Mouse (Mus musculus): ENCODE measurements around the gene Cacna2d2. TPM values are rescaled to one million over a fixed set of nuclear protein-coding genes. Genes with fewer than 3 reads are reported as not detected.
A peak's percentile ranks its signal among the peaks of the same experiment; 100 is the strongest.
"Not testable (repeated sequence)": the region's sequence is repeated elsewhere in the genome, so short reads cannot be mapped to it uniquely, and the experiment has no call there.

Cacna2d2 gene
- polyA plus RNA-seq, 1 experiment from 2014 or later: 4.6 TPM

GRCm38 (mm10) chr9:107570016-107570415 lies 170.6 kb downstream of the Cacna2d2 start:
- no peak for ATAC-seq (ENCODE audit: low FRiP score)
- no peaks in the 10 kb centered on the region for H3K27me3 ChIP-seq
- no peaks in the 10 kb centered on the region for H3K9me3 ChIP-seq (replicated peaks)
- H3K4me3 ChIP-seq: peak overlapping the region; percentile 81
- peaks cover 46% of the 10 kb centered on the region for H3K36me3 ChIP-seq
- H3K4me2 ChIP-seq (replicated peaks): peak overlapping the region; percentile 93
- peak overlapping the region; percentile 95 for H3K9ac ChIP-seq
- H3K4me1 ChIP-seq: peaks cover 43% of the 10 kb centered on the region
- peak overlapping the region; percentile 87 for H3K27ac ChIP-seq
- 54% methylated on average over 13 of the region's 13 CpGs for whole genome bisulfite sequencing

- peaks cover 42% of the 10 kb centered on the region for H3K36me3 ChIP-seq
- H3K27me3 ChIP-seq: no peaks in the 10 kb centered on the region
- H3K4me3 ChIP-seq: peak overlapping the region; percentile 81
- peaks cover 43% of the 10 kb centered on the region for H3K4me1 ChIP-seq
- WGBS: 91% methylated on average over 21 of the region's 21 CpGs
- H3K27ac ChIP-seq: no peak overlapping the region
- peak overlapping the region; percentile 93 for H3K4me2 ChIP-seq (replicated peaks)
- no peak for ATAC-seq (ENCODE audit: low FRiP score)
- peak overlapping the region; percentile 95; the same call in 1 of the 2 replicates for H3K9ac ChIP-seq
- no peaks in the 10 kb centered on the region for H3K9me3 ChIP-seq (replicated peaks)
Measured at GRCm38 (mm10) chr9:107570845-107571244, 171.4 kb downstream of the Cacna2d2 start.

DNA sequence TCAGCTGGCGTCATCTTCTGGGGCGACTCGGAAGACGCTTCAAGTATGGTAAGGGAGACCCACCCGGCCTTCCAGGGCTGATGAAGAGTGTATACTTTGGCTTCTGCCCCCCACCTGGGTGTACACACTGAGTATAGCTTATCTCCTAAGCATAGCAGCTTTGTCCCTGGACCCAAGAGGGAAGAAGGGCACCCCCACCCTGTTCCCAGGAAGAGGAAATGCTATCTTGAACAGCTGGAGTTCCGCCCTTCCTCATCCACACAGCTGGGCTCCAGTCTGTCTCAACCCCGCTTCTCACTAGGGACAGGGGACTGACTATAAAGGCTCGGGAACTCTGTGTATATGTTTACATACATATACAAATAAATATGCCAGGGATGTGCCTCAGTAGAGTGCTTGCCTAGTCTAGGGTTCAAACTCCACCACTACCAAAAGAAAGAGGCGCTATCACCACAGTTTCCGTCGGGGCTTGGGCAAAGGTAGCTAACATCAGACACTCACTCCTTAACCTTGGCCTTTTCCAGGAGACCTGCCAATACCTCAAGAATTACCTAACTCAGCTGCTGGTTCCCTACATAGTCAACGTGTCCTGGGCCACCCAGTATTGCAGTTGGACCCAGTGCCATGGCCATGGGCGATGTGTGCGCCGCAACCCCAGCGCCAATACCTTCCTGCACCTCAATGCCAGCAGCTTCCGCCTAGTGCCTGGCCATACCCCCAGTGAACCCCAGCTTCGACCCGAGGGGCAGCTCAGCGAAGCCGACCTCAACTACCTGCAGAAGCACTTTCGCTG lies 172.3 kb downstream of the Cacna2d2 start:
- Histone ChIP-seq H3K27me3 (no peaks in the 10 kb centered on the region), H3K4me2 (replicated peaks) (peak overlapping the region; percentile 93), H3K4me3 (peak overlapping the region; percentile 81; the same call in 1 of the 2 replicates), H3K36me3 (peaks cover 42% of the 10 kb centered on the region), H3K9me3 (replicated peaks) (no peaks in the 10 kb centered on the region), H3K4me1 (peaks cover 47% of the 10 kb centered on the region), H3K9ac (0 out of 2 replicates have a peak overlapping the region, but pooled peaks have one; percentile 13), H3K27ac (no peak overlapping the region)
- no peak for ATAC-seq (ENCODE audit: low FRiP score)
- 94% methylated on average over 22 of the region's 22 CpGs for WGBS

DNA sequence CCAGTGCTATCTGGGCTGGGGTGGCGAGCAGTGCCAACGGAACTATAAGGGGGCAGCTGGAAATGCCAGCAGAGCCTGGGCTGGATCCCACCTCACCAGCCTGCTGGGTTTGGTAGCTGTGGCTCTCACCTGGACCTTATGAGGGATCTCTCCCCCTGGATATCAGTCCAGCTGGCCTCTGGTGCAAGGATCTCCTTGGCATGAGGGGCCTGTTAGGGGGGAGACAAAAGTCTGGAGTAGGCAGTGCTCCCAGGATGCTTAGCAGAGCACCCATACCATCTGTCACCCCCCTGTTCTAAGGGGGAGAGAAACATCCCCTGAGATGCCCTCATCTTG lies 172.9 kb downstream of the Cacna2d2 start:
- no peaks in the 10 kb centered on the region for H3K27me3 ChIP-seq
- peaks cover 42% of the 10 kb centered on the region for H3K36me3 ChIP-seq
- no peak overlapping the region for H3K9ac ChIP-seq
- no peak overlapping the region for H3K4me3 ChIP-seq
- H3K4me2 ChIP-seq (replicated peaks): no peak overlapping the region
- peaks cover 49% of the 10 kb centered on the region for H3K4me1 ChIP-seq
- 97% methylated on average over 2 of the region's 2 CpGs for WGBS
- no peaks in the 10 kb centered on the region for H3K9me3 ChIP-seq (replicated peaks)
- H3K27ac ChIP-seq: no peak overlapping the region
- no peak for ATAC-seq (ENCODE audit: low FRiP score)

- not testable (repeated sequence) for H3K4me2 ChIP-seq (replicated peaks); H3K27me3 ChIP-seq; H3K27ac ChIP-seq; H3K4me3 ChIP-seq; H3K9ac ChIP-seq; H3K9me3 ChIP-seq (replicated peaks); ATAC-seq (ENCODE audit: low FRiP score)
- Histone ChIP-seq H3K36me3 (peaks cover 42% of the 10 kb centered on the region), H3K4me1 (peaks cover 41% of the 10 kb centered on the region)
- 81% methylated on average over 6 of the region's 6 CpGs for WGBS
Measured at GRCm38 (mm10) chr9:107573774-107574173, 174.4 kb downstream of the Cacna2d2 start.

DNA sequence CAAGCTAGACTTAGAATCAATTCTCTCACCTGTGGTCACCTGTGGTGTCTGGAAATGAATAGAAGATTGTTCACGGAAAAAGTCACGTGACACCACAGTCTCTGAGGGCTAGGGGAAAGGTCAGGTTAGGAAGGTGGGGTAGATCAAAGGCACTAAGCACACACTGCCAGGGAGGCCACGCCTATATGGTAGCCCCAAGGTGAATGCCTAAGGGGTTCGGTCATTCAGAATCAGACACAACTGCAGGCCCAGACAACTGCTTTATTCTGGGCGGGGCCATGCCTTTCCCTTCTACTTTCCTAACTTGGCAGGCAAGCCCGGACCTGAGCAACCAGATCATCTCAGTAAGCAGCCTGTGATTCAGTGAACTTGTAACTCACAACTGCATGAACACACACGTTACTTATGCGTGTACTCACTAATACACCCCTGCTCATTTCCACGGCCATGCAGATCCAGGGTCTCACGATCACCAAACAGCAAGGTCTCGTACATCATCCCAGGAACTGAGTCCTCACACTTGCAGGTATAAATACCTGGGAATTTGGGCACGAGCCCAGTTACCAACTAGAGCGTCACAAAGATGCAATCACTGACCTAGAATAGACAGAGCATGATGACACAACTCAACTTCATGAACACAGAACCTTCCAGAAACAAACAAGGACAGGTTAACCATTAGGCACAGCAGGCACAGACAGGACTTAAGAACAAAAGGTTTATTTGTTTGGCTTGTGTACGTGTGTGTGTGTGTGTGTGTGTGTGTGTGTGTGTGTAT lies 176.4 kb downstream of the Cacna2d2 start:
- no peak overlapping the region for H3K9ac ChIP-seq
- WGBS: 81% methylated on average over 14 of the region's 14 CpGs
- H3K4me2 ChIP-seq (replicated peaks): no peak overlapping the region
- H3K36me3 ChIP-seq: peaks cover 36% of the 10 kb centered on the region
- ATAC-seq (ENCODE audit: low FRiP score): no peak
- no peaks in the 10 kb centered on the region for H3K9me3 ChIP-seq (replicated peaks)
- no peaks in the 10 kb centered on the region for H3K27me3 ChIP-seq
- peaks cover 40% of the 10 kb centered on the region for H3K4me1 ChIP-seq
- no peak overlapping the region for H3K4me3 ChIP-seq
- peak overlapping the region; percentile 14; the same call in 1 of the 2 replicates for H3K27ac ChIP-seq

DNA sequence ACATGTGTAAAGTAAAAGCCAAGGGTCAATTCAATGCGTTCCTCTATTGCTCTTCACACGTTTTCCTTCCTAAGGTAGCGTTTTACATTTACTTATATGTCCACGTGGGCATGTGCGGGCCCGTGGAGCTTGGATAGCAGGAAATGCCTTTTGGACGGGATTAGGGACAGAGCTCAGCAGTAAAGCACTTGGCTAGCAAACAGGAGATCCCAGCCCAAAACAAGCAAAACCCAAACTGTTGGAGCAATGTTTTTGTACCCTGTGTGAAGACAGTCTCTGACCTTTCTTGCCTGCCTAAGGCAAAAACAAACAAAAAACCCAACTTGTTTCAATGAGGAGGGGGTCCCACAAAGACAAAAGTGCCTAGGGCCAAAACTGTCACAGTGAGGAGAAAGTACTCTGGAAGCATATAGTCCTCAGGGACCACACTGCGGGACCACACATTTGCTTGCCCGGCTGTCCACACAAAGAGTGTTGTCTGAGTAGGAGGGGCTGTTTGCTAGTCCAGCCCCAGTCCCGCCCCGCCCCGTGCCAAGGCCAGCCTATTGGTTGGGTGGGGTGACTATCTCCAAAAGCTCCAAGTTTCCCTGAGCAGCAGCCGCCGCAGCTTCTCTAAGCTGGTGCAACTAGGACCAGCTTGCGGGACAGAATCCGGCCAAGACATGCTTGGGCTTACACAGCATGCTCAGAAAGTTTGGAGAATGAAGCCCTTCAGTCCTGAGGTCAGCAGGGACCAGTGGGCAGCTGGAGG lies 177.1 kb downstream of the Cacna2d2 start, which contains the start of gene Hyal1:
TSS of gene Hyal1 (plus strand) at position 571 of the 751 bp plus-strand sequence.
- Histone ChIP-seq H3K27me3 (no peaks in the 10 kb centered on the region), H3K9ac (peak within 1 kb of the TSS; percentile 49), H3K36me3 (peaks cover 28% of the 10 kb centered on the region), H3K4me1 (peaks cover 39% of the 10 kb centered on the region), H3K9me3 (replicated peaks) (no peaks in the 10 kb centered on the region), H3K4me3 (peak within 1 kb of the TSS; percentile 22), H3K4me2 (replicated peaks) (peak within 1 kb of the TSS; percentile 46), H3K27ac (peak within 1 kb of the TSS; percentile 14; the same call in 1 of the 2 replicates)
- peak; percentile 50; the same call in 1 of the 2 replicates for ATAC-seq (ENCODE audit: low FRiP score)
- 27% methylated on average over 16 of the region's 16 CpGs for WGBS

DNA sequence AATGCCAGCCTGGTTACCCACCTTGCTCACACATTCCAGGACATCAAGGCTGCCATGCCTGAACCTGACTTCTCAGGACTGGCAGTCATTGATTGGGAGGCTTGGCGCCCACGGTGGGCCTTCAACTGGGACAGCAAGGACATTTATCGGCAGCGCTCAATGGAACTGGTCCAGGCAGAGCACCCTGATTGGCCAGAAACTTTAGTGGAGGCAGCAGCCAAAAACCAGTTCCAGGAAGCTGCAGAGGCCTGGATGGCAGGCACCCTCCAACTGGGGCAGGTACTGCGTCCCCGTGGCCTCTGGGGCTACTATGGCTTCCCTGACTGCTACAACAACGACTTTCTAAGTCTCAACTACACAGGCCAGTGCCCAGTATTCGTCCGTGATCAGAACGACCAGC lies 178.5 kb downstream of the Cacna2d2 start:
- no peak overlapping the region for H3K9ac ChIP-seq
- 94% methylated on average over 10 of the region's 10 CpGs for whole genome bisulfite sequencing
- H3K36me3 ChIP-seq: peaks cover 15% of the 10 kb centered on the region
- no peak overlapping the region for H3K27ac ChIP-seq
- H3K4me2 ChIP-seq (replicated peaks): no peak overlapping the region
- H3K9me3 ChIP-seq (replicated peaks): no peaks in the 10 kb centered on the region
- H3K4me3 ChIP-seq: no peak overlapping the region
- peaks cover 35% of the 10 kb centered on the region for H3K4me1 ChIP-seq
- no peak for ATAC-seq (ENCODE audit: low FRiP score)
- H3K27me3 ChIP-seq: no peaks in the 10 kb centered on the region

DNA sequence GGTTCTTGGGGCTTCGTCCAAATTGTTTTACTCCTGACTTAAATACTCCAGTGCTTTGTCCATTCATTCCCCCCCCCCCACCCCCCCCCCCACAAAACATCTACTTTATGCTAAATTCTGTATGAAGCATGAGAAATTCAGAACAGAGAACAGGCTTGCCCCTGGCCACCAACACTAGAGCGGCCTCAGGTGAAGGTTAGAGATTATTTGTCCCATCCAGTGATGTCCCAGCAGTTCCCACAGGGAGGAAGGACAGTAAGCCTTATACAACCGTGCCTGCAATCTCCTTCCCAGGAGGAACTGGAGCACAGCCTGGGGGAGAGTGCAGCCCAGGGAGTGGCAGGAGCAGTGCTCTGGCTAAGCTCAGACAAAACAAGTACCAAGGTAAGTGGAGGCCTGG lies 179.2 kb downstream of the Cacna2d2 start, which contains the start of gene Naa80:
TSS of gene Naa80 (plus strand) at position 301 of the 400 bp plus-strand sequence.
- H3K4me1 ChIP-seq: peaks cover 33% of the 10 kb centered on the region

More for the DNA sequence above, 179.2 kb downstream of the Cacna2d2 start, which contains the start of gene Naa80:
- Histone ChIP-seq H3K27me3 (no peaks in the 10 kb centered on the region), H3K9ac (no peak within 1 kb of the TSS), H3K9me3 (replicated peaks) (no peaks in the 10 kb centered on the region), H3K36me3 (peaks cover 14% of the 10 kb centered on the region), H3K4me3 (no peak within 1 kb of the TSS), H3K27ac (no peak within 1 kb of the TSS), H3K4me2 (replicated peaks) (0 out of 2 replicates have a peak within 1 kb of the TSS, but pooled peaks have one; percentile 97)
- WGBS: 90% methylated on average over 3 of the region's 3 CpGs
- no peak for ATAC-seq (ENCODE audit: low FRiP score)
